Mouse (Mus musculus) erythroblast, embryonic 14.5 days (primary cell): ENCODE measurements around the gene Zfp275.

ENCODE experiments used
- GATA1 ChIP-seq: IDR thresholded peaks from 2 replicates; pipeline ENCODE4 v1.6.1; 2012; ENCODE audit warnings: low read length, inconsistent platforms, mixed read lengths
- TAL1 ChIP-seq: IDR thresholded peaks from 3 replicates; pipeline ENCODE4 v1.6.1; 2012; ENCODE audit warnings: low read length, inconsistent platforms, mixed read lengths

GRCm38 (mm10) chrX:73384924-73385323, 42.5 kb downstream of the Zfp275 start:
- TF ChIP-seq GATA1 (no peak), TAL1 (no peak)
